In the genomic region with DNA sequence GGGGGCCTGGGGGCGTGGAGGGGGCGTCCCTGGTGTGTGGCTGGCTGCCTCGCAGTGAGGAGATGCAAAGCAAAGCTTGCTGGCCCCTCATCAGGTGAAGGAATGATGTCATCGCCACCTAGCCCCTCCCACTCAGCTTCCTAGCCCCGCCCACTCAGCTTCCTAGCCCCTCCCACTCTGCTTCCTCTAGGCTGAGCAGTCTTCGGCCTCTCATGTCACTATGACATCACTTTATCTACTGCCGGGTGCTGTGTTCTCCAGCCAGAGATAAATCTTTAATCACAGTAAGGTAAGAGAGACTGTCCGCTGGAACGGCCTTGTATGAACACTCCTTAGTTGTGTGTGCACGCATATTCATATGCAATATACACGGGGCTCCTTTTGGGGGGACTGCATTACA, we compare ENCODE assay signal across 18 mouse cellular contexts. TPM values are rescaled to one million over a fixed set of nuclear protein-coding genes. Genes with fewer than 3 reads are reported as not detected.
A peak's percentile ranks its signal among the peaks of the same experiment; 100 is the strongest.
DNase-seq lines count a peak whose midpoint lies in the region; ATAC-seq and TF ChIP-seq lines count a peak whose summit lies in the region.
"Had no signal": no experiment of that assay in that cellular context is flagged by ENCODE, and none has a peak within 500 bp of the region (broad histone marks: within the 10 kb centered on the region; RNA-seq: fewer than 3 reads in every experiment).

No protein-coding gene starts in this region.

- no peaks in the 10 kb centered on the region for H3K4me1 ChIP-seq in intestine, embryonic 15.5 days (replicated peaks)
- H3K4me1 ChIP-seq in intestine, postnatal 0 days (replicated peaks; ENCODE audit: control insufficient read depth, insufficient read depth, low read length), result no peaks in the 10 kb centered on the region
- peaks cover 3% of the 10 kb centered on the region for H3K4me1 ChIP-seq in midbrain, postnatal 0 days (ENCODE audit: insufficient read depth, low read length)
- H3K4me1 ChIP-seq in midbrain, embryonic 16.5 days (ENCODE audit: control insufficient read depth, insufficient read depth, low read length), result peaks cover 10% of the 10 kb centered on the region
- H3K4me1 ChIP-seq in E14TG2a.4 (replicated peaks; ENCODE audit: low read depth, low read length), result peaks cover 42% of the 10 kb centered on the region

- no peaks in the 10 kb centered on the region for H3K36me3 ChIP-seq in intestine, embryonic 15.5 days
- H3K36me3 ChIP-seq in intestine, postnatal 0 days (ENCODE audit: control insufficient read depth, insufficient read depth), result no peaks in the 10 kb centered on the region
- no peaks in the 10 kb centered on the region for H3K36me3 ChIP-seq in midbrain, postnatal 0 days (ENCODE audit: insufficient read depth, low read length)
- no peaks in the 10 kb centered on the region for H3K36me3 ChIP-seq in midbrain, embryonic 16.5 days (ENCODE audit: control insufficient read depth, insufficient read depth, low read length)
- H3K36me3 ChIP-seq in E14TG2a.4 (ENCODE audit: insufficient read depth, low read length), result no peaks in the 10 kb centered on the region
- H3K36me3 ChIP-seq: heart, embryonic 12.5 days; limb, embryonic 12.5 days; liver, embryonic 12.5 days had no signal

- ATAC-seq in intestine, embryonic 15.5 days, result 0 out of 2 replicates have a peak, but pooled peaks have one; percentile 39
- ATAC-seq in intestine, postnatal 0 days, result no peak
- 0 out of 2 replicates have a peak, but pooled peaks have one; percentile 17 for ATAC-seq in midbrain, postnatal 0 days (ENCODE audit: low FRiP score)
- no peak for ATAC-seq in midbrain, embryonic 16.5 days
- ATAC-seq: liver, embryonic 12.5 days; midbrain, embryonic 13.5 days had no signal

- H3K4me2 ChIP-seq in intestine, embryonic 15.5 days (replicated peaks), result no peak overlapping the region
- no peak overlapping the region for H3K4me2 ChIP-seq in intestine, postnatal 0 days (replicated peaks; ENCODE audit: low read depth)
- H3K4me2 ChIP-seq in midbrain, postnatal 0 days (ENCODE audit: low read depth, low read length, poor library complexity, severe bottlenecking), result no peak overlapping the region
- no peak overlapping the region for H3K4me2 ChIP-seq in midbrain, embryonic 16.5 days (ENCODE audit: low read length)
- H3K4me2 ChIP-seq: heart, embryonic 12.5 days; hindbrain, embryonic 14.5 days; limb, embryonic 12.5 days; liver, embryonic 12.5 days; lung, embryonic 14.5 days; midbrain, embryonic 13.5 days had no signal

- no peak overlapping the region for H3K27ac ChIP-seq in intestine, embryonic 15.5 days
- H3K27ac ChIP-seq in intestine, postnatal 0 days (ENCODE audit: low read depth, low read length), result no peak overlapping the region
- no peak overlapping the region for H3K27ac ChIP-seq in midbrain, postnatal 0 days (ENCODE audit: low read depth, low read length)
- no peak overlapping the region for H3K27ac ChIP-seq in midbrain, embryonic 16.5 days (ENCODE audit: low read length)
- H3K27ac ChIP-seq: gastrocnemius, adult 2 months; hindbrain, embryonic 14.5 days; limb, embryonic 12.5 days; liver, embryonic 12.5 days; midbrain, embryonic 13.5 days had no signal

- no peaks in the 10 kb centered on the region for H3K27me3 ChIP-seq in intestine, embryonic 15.5 days (replicated peaks)
- no peaks in the 10 kb centered on the region for H3K27me3 ChIP-seq in intestine, postnatal 0 days (replicated peaks; ENCODE audit: control insufficient read depth, insufficient read depth, low read length)
- H3K27me3 ChIP-seq in midbrain, postnatal 0 days (ENCODE audit: insufficient read depth, low read length), result no peaks in the 10 kb centered on the region
- H3K27me3 ChIP-seq in midbrain, embryonic 16.5 days (ENCODE audit: control insufficient read depth, insufficient read depth, low read depth, low read length), result no peaks in the 10 kb centered on the region
- H3K27me3 ChIP-seq in E14TG2a.4 (ENCODE audit: insufficient read depth, low read length), result no peaks in the 10 kb centered on the region; the same call in 1 of the 2 replicates
- H3K27me3 ChIP-seq: heart, embryonic 12.5 days; liver, embryonic 12.5 days; midbrain, embryonic 13.5 days had no signal

- WGBS in intestine, embryonic 15.5 days, result 43% methylated on average over 11 of the region's 11 CpGs
- 58% methylated on average over 10 of the region's 11 CpGs for WGBS in intestine, postnatal 0 days
- WGBS in midbrain, postnatal 0 days, result 57% methylated on average over 11 of the region's 11 CpGs
- WGBS in midbrain, embryonic 16.5 days, result 69% methylated on average over 8 of the region's 11 CpGs

- no peak overlapping the region for H3K9ac ChIP-seq in intestine, embryonic 15.5 days
- H3K9ac ChIP-seq in intestine, postnatal 0 days (ENCODE audit: low read depth, low read length), result no peak overlapping the region
- H3K9ac ChIP-seq in midbrain, postnatal 0 days (replicated peaks; ENCODE audit: low read length, poor library complexity, severe bottlenecking), result no peak overlapping the region
- H3K9ac ChIP-seq in midbrain, embryonic 16.5 days (ENCODE audit: low read depth, low read length), result no peak overlapping the region
- H3K9ac ChIP-seq: heart, embryonic 12.5 days; hindbrain, embryonic 14.5 days; limb, embryonic 12.5 days; liver, embryonic 12.5 days; lung, embryonic 14.5 days; midbrain, embryonic 13.5 days had no signal

- DNase-seq in midbrain, postnatal 0 days (ENCODE audit: low spot score), result no peak
- peak; percentile 86 for DNase-seq in ZHBTc4 (ENCODE audit: low read depth, low spot score)
- no peak for DNase-seq in right cerebral cortex, postnatal 4 days
- no peak for DNase-seq in heart, adult 18-20 months
- DNase-seq: cerebellum, adult 8-10 months; gastrocnemius, adult 2 months; kidney, adult 18-20 months; lung, embryonic 14.5 days had no signal

- no peak overlapping the region for H3K4me3 ChIP-seq in intestine, embryonic 15.5 days (replicated peaks)
- no peak overlapping the region for H3K4me3 ChIP-seq in intestine, postnatal 0 days (ENCODE audit: low read depth, low read length)
- no peak overlapping the region for H3K4me3 ChIP-seq in midbrain, postnatal 0 days (ENCODE audit: low read depth, low read length)
- no peak overlapping the region for H3K4me3 ChIP-seq in midbrain, embryonic 16.5 days (ENCODE audit: low read depth, low read length)
- H3K4me3 ChIP-seq in E14TG2a.4 (replicated peaks; ENCODE audit: low read length), result peak overlapping the region; percentile 32; the same call in 1 of the 2 replicates
- H3K4me3 ChIP-seq: gastrocnemius, adult 2 months; heart, embryonic 12.5 days; limb, embryonic 12.5 days; liver, embryonic 12.5 days; midbrain, embryonic 13.5 days; myocyte had no signal

- H3K9me3 ChIP-seq in intestine, embryonic 15.5 days, result no peaks in the 10 kb centered on the region
- H3K9me3 ChIP-seq in intestine, postnatal 0 days (ENCODE audit: control insufficient read depth), result no peaks in the 10 kb centered on the region
- no peaks in the 10 kb centered on the region for H3K9me3 ChIP-seq in midbrain, postnatal 0 days (ENCODE audit: low read length)
- no peaks in the 10 kb centered on the region for H3K9me3 ChIP-seq in midbrain, embryonic 16.5 days (replicated peaks; ENCODE audit: control insufficient read depth, low read length, poor library complexity, severe bottlenecking)
- no peaks in the 10 kb centered on the region for H3K9me3 ChIP-seq in E14TG2a.4 (ENCODE audit: low read length)
- H3K9me3 ChIP-seq: limb, embryonic 12.5 days; liver, embryonic 12.5 days; midbrain, embryonic 13.5 days had no signal

- no peak for TF ChIP-seq CTCF in intestine, postnatal 0 days (IDR thresholded peaks at IDR 0.05; ENCODE audit: low read depth)
- no peak for TF ChIP-seq CTCF in midbrain, postnatal 0 days (IDR thresholded peaks at IDR 0.05)
- no peak for TF ChIP-seq CTCF in E14TG2a.4 (conservative IDR thresholded peaks at IDR 0.05; ENCODE audit: low read length)

RNA-seq across cellular contexts. Expression of gene Cux2, which starts 19.3 kb away (rescaled TPM):
- 6.9 and 7.1 TPM in 2 replicates for polyA plus RNA-seq in intestine, embryonic 15.5 days (2015; fragmentation: Nextera tagmentation; extraction: Ambion mirVana)
- polyA plus RNA-seq in intestine, postnatal 0 days (2015; fragmentation: Nextera tagmentation; extraction: Ambion mirVana), result 1.5 and 1.9 TPM in 2 replicates
- total RNA-seq in midbrain, postnatal 0 days (2014; rRNA removed), result 40.1 and 40.2 TPM in 2 replicates
- polyA plus RNA-seq in midbrain, postnatal 0 days (2015; fragmentation: Nextera tagmentation; extraction: Ambion mirVana), result 15.4 and 17.4 TPM in 2 replicates
- 20.1 and 20.2 TPM in 2 replicates for polyA plus RNA-seq in midbrain, embryonic 16.5 days (2015; fragmentation: Nextera tagmentation; extraction: Ambion mirVana)
- 10 to 100 TPM; 19.3 to 19.4 TPM for total RNA-seq in heart, adult 18-20 months (2021)

Comparison
In these comparisons a context has a peak if more than half of its experiments do, and no peak if none do; other contexts are left out.
1. ATAC-seq: peak in intestine, embryonic 15.5 days (single experiment) and midbrain, postnatal 0 days (single experiment); none in intestine, postnatal 0 days (single experiment) and midbrain, embryonic 16.5 days (single experiment).